Mouse (Mus musculus) embryonic facial prominence, embryonic 12.5 days (tissue): Measurements from ENCODE around the gene Egfl6. TPM values are rescaled to one million over a fixed set of nuclear protein-coding genes. Genes with fewer than 3 reads are reported as not detected.

Experiments
- ATAC-seq: fragments of 200-750 bp; cut with Nextera tagmentation; 2 replicates; pipeline ENCODE4 v1.8.0; 2017; ENCODE audit not compliant: insufficient number of reproducible peaks, insufficient read depth, low FRiP score, low TSS enrichment
- H3K27ac ChIP-seq: fragments of 300-500 bp; sonication (generic); 2 replicates; pipeline ENCODE4 v1.5.1; 2016; ENCODE audit warnings: mild to moderate bottlenecking
- H3K27me3 ChIP-seq: fragments of 300-500 bp; sonication (generic); 2 replicates; pipeline ENCODE4 v1.6.1; 2016; ENCODE audit warnings: mild to moderate bottlenecking, moderate library complexity
- H3K36me3 ChIP-seq: fragments of 300-500 bp; sonication (generic); 2 replicates; pipeline ENCODE4 v1.6.1; 2016; ENCODE audit warnings: mild to moderate bottlenecking
- H3K4me1 ChIP-seq: fragments of 300-500 bp; sonication (generic); 2 replicates; pipeline ENCODE4 v1.6.1; 2016
- H3K4me2 ChIP-seq: fragments of 300-500 bp; sonication (generic); replicated peaks from 2 replicates; pipeline ENCODE4 v1.6.1; 2016; ENCODE audit warnings: mild to moderate bottlenecking, moderate library complexity
- H3K4me3 ChIP-seq: fragments of 300-500 bp; sonication (generic); 2 replicates; pipeline ENCODE4 v1.5.1; 2016; ENCODE audit warnings: mild to moderate bottlenecking
- H3K9ac ChIP-seq: fragments of 300-500 bp; sonication (generic); 2 replicates; pipeline ENCODE4 v1.6.1; 2016; ENCODE audit warnings: mild to moderate bottlenecking, moderate library complexity
- H3K9me3 ChIP-seq: fragments of 300-500 bp; sonication (generic); 2 replicates; pipeline ENCODE4 v1.6.1; 2016; ENCODE audit warnings: mild to moderate bottlenecking, moderate library complexity
- WGBS: fragments of 180-500 bp; shearing (Covaris S2); methylation state at CpG from one replicate; pipeline ENCODE4 v1.1.7; 2016; 5-methylcytosine and 5-hydroxymethylcytosine counted together
- polyA plus RNA-seq: library from polyadenylated mRNA; unstranded; fragments of >200 nt; fragmentation: Nextera tagmentation; extraction: Ambion mirVana; gene quantifications from 2 replicates; pipeline ENCODE4 v1.2.1, GENCODE M21; 2016

Egfl6 gene
- polyA plus RNA-seq, 1 experiment from 2014 or later = 44.7 TPM

DNA sequence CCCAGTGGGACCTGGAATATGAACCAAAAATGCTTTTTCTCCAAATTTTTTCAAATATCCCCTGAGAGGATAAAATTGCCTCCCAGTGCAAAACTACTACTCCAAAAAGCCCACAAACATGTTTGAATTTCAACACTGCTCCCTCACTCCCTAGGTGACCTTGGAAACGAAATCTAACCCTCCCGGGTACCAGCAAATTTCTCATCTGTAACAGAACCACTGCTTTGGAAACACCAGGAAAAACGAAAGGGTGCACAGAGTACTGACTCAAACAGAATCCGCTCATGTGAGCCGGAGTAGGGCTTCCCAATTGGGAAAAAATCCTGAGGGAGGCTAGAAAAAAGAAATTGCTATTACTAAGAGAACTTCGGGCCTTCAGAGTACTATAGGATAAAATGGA lies 108.1 kb downstream of the Egfl6 start:
- no peak for ATAC-seq
- Histone ChIP-seq H3K27ac (no peak overlapping the region), H3K27me3 (0 out of 2 replicates have a peak, but pooled peaks cover 5% of the 10 kb centered on the region), H3K4me2 (peak overlapping the region; percentile 53), H3K4me1 (no peaks in the 10 kb centered on the region), H3K36me3 (no peaks in the 10 kb centered on the region), H3K9me3 (no peaks in the 10 kb centered on the region), H3K4me3 (0 out of 2 replicates have a peak overlapping the region, but pooled peaks have one; percentile 10), H3K9ac (no peak overlapping the region)
- 62% methylated on average over 6 of the region's 6 CpGs for WGBS

Other genes with a start within 250 kb of the Egfl6 start
- 29.8 and 31.2 TPM in 2 replicates for gene Trappc2, start 145.1 kb downstream of the Egfl6 start, polyA plus RNA-seq
- 7.9 and 9.1 TPM in 2 replicates for gene Ofd1, start 145.0 kb downstream of the Egfl6 start, polyA plus RNA-seq
- gene Rab9, start 105.9 kb downstream of the Egfl6 start, polyA plus RNA-seq = 57.7 and 59.9 TPM in 2 replicates
- gene Tceanc, start 67.2 kb downstream of the Egfl6 start, polyA plus RNA-seq = 10.8 and 11.8 TPM in 2 replicates